Mouse (Mus musculus) cerebellum, adult 2 months (tissue): Measurements from ENCODE around the gene Ctc1.

Source experiments
- CTCF ChIP-seq: fragments of 200-500 bp; IDR thresholded peaks from 2 replicates; pipeline ENCODE4 v1.5.1; 2011; ENCODE audit warnings: low read depth, mild to moderate bottlenecking, control low read depth, low read length, moderate library complexity, borderline replicate concordance; ENCODE audit not compliant: insufficient read depth
- POLR2A ChIP-seq: fragments of 200-500 bp; IDR thresholded peaks from 2 replicates; pipeline ENCODE4 v1.6.1; 2011; ENCODE audit warnings: low read length, control low read depth, borderline replicate concordance; ENCODE audit not compliant: insufficient read depth

DNA sequence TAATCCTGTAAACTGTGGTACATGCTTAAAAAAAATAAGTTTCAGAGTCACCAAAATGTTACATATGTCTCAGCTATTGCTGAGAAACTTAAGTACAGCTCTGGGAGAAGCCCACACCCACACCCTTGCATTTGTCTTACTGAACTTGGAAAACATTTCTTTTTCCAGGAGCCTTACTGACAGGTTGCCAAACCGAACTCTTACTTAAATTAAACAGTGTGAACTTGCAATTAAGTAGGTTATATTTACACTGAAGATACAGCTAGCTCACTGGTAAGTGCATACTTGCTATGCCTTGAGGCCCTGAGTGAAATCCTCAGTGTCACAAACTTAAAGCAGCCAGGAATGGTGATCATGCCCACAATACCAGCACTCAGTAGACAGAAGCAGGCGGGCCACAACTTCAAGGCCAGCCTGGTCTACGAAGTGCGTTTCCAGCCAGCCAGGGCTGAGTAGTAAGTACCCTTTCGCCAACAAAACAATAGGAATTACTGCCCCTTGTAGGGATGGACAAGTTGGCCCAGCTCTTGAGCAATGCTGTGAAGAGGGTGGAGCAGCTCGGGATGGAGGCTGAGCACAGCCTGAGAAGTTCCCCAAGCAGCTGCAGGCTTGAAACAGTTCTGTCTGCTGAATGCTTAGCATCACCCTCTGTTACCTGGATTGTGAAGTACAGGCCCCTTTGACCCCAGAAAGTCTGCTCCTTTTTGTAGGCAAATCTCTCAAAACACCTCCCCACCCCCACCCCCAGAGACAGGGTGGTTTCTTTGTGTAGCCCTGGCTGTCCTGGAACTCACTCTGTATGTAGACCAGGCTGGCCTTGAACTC is 58.5 kb downstream of the Ctc1 start:
- TF ChIP-seq CTCF: no peak
- TF ChIP-seq POLR2A: no peak
